Mouse (Mus musculus): Measurements from ENCODE around the gene Arpp21. TPM values are rescaled to one million over a fixed set of nuclear protein-coding genes. Genes with fewer than 3 reads are reported as not detected.

Arpp21 gene
- polyA plus RNA-seq, 1 experiment from 2014 or later: 2.4 TPM

- 73% methylated on average over 6 of the region's 6 CpGs for WGBS
- no peak overlapping the region for H3K4me3 ChIP-seq
- H3K4me2 ChIP-seq: no peak overlapping the region
- ATAC-seq (ENCODE audit: extremely low read depth, insufficient number of reproducible peaks, low FRiP score, low TSS enrichment): no peak
- H3K27ac ChIP-seq (replicated peaks): no peak overlapping the region
- no peak overlapping the region for H3K9ac ChIP-seq
- no peaks in the 10 kb centered on the region for H3K27me3 ChIP-seq (replicated peaks)
- no peaks in the 10 kb centered on the region for H3K9me3 ChIP-seq
- no peaks in the 10 kb centered on the region for H3K4me1 ChIP-seq
- no peaks in the 10 kb centered on the region for H3K36me3 ChIP-seq
Observed at GRCm38 (mm10) chr9:112198296-112198695, 37.4 kb downstream of the Arpp21 start.

- Histone ChIP-seq H3K4me1 (no peaks in the 10 kb centered on the region), H3K27me3 (replicated peaks) (no peaks in the 10 kb centered on the region), H3K4me3 (no peak overlapping the region), H3K4me2 (no peak overlapping the region), H3K36me3 (no peaks in the 10 kb centered on the region), H3K27ac (replicated peaks) (no peak overlapping the region), H3K9me3 (no peaks in the 10 kb centered on the region), H3K9ac (no peak overlapping the region)
- no peak for ATAC-seq (ENCODE audit: extremely low read depth, insufficient number of reproducible peaks, low FRiP score, low TSS enrichment)
Observed at GRCm38 (mm10) chr9:112194049-112194448, 41.7 kb downstream of the Arpp21 start.

GRCm38 (mm10) chr9:112189394-112189793, 46.3 kb downstream of the Arpp21 start:
- ATAC-seq (ENCODE audit: extremely low read depth, insufficient number of reproducible peaks, low FRiP score, low TSS enrichment): no peak
- no peak overlapping the region for H3K4me3 ChIP-seq
- H3K27me3 ChIP-seq (replicated peaks): peaks cover 8% of the 10 kb centered on the region; the same call in 1 of the 2 replicates
- H3K27ac ChIP-seq (replicated peaks): no peak overlapping the region
- no peak overlapping the region for H3K4me2 ChIP-seq
- no peaks in the 10 kb centered on the region for H3K36me3 ChIP-seq
- H3K9ac ChIP-seq: no peak overlapping the region
- 81% methylated on average over 10 of the region's 10 CpGs for WGBS
- no peaks in the 10 kb centered on the region for H3K9me3 ChIP-seq
- H3K4me1 ChIP-seq: peaks cover 15% of the 10 kb centered on the region

GRCm38 (mm10) chr9:112188358-112188893, 47.3 kb downstream of the Arpp21 start:
- peaks cover 8% of the 10 kb centered on the region; the same call in 1 of the 2 replicates for H3K27me3 ChIP-seq (replicated peaks)
- no peak overlapping the region for H3K27ac ChIP-seq (replicated peaks)
- H3K4me3 ChIP-seq: no peak overlapping the region
- 63% methylated on average over 12 of the region's 12 CpGs for WGBS
- peaks cover 15% of the 10 kb centered on the region for H3K4me1 ChIP-seq
- no peak overlapping the region for H3K4me2 ChIP-seq
- H3K36me3 ChIP-seq: no peaks in the 10 kb centered on the region
- no peak overlapping the region for H3K9ac ChIP-seq
- no peaks in the 10 kb centered on the region for H3K9me3 ChIP-seq
- no peak for ATAC-seq (ENCODE audit: extremely low read depth, insufficient number of reproducible peaks, low FRiP score, low TSS enrichment)

- Histone ChIP-seq H3K27ac (replicated peaks) (no peak overlapping the region), H3K4me1 (peaks cover 15% of the 10 kb centered on the region), H3K9ac (no peak overlapping the region), H3K4me2 (peak overlapping the region; percentile 58), H3K36me3 (no peaks in the 10 kb centered on the region), H3K9me3 (no peaks in the 10 kb centered on the region), H3K4me3 (peak overlapping the region; percentile 11; the same call in 1 of the 2 replicates), H3K27me3 (replicated peaks) (peaks cover 8% of the 10 kb centered on the region; the same call in 1 of the 2 replicates)
- ATAC-seq (ENCODE audit: extremely low read depth, insufficient number of reproducible peaks, low FRiP score, low TSS enrichment): no peak
- WGBS: 58% methylated on average over 14 of the region's 14 CpGs
Observed at GRCm38 (mm10) chr9:112187667-112188066, 48.1 kb downstream of the Arpp21 start.

GRCm38 (mm10) chr9:112186336-112187305, 49.1 kb downstream of the Arpp21 start:
- peaks cover 8% of the 10 kb centered on the region; the same call in 1 of the 2 replicates for H3K27me3 ChIP-seq (replicated peaks)
- no peaks in the 10 kb centered on the region for H3K36me3 ChIP-seq
- 22% methylated on average over 14 of the region's 14 CpGs for WGBS
- no peaks in the 10 kb centered on the region for H3K9me3 ChIP-seq
- no peak overlapping the region for H3K27ac ChIP-seq (replicated peaks)
- peak overlapping the region; percentile 6; the same call in 1 of the 2 replicates for H3K4me3 ChIP-seq
- H3K9ac ChIP-seq: peak overlapping the region; percentile 33; the same call in 1 of the 2 replicates
- H3K4me1 ChIP-seq: peaks cover 23% of the 10 kb centered on the region
- peak overlapping the region; percentile 58 for H3K4me2 ChIP-seq
- no peak for ATAC-seq (ENCODE audit: extremely low read depth, insufficient number of reproducible peaks, low FRiP score, low TSS enrichment)

GRCm38 (mm10) chr9:112185746-112186145, 50.0 kb downstream of the Arpp21 start:
- 57% methylated on average over 10 of the region's 10 CpGs for WGBS
- Histone ChIP-seq H3K4me3 (no peak overlapping the region), H3K9ac (no peak overlapping the region), H3K9me3 (no peaks in the 10 kb centered on the region), H3K36me3 (no peaks in the 10 kb centered on the region), H3K27me3 (replicated peaks) (peaks cover 8% of the 10 kb centered on the region; the same call in 1 of the 2 replicates), H3K27ac (replicated peaks) (no peak overlapping the region), H3K4me1 (peaks cover 29% of the 10 kb centered on the region), H3K4me2 (no peak overlapping the region)
- ATAC-seq (ENCODE audit: extremely low read depth, insufficient number of reproducible peaks, low FRiP score, low TSS enrichment): no peak

GRCm38 (mm10) chr9:112182738-112183137, 53.0 kb downstream of the Arpp21 start:
- no peak overlapping the region for H3K4me3 ChIP-seq
- H3K9ac ChIP-seq: no peak overlapping the region
- peaks cover 46% of the 10 kb centered on the region for H3K4me1 ChIP-seq
- no peaks in the 10 kb centered on the region for H3K36me3 ChIP-seq
- 50% methylated on average over 3 of the region's 3 CpGs for WGBS
- H3K27me3 ChIP-seq (replicated peaks): peaks cover 7% of the 10 kb centered on the region; the same call in 1 of the 2 replicates
- H3K4me2 ChIP-seq: no peak overlapping the region
- no peak for ATAC-seq (ENCODE audit: extremely low read depth, insufficient number of reproducible peaks, low FRiP score, low TSS enrichment)
- no peaks in the 10 kb centered on the region for H3K9me3 ChIP-seq
- H3K27ac ChIP-seq (replicated peaks): no peak overlapping the region

- WGBS: 75% methylated on average over 4 of the region's 4 CpGs
- ATAC-seq (ENCODE audit: extremely low read depth, insufficient number of reproducible peaks, low FRiP score, low TSS enrichment): no peak
- Histone ChIP-seq H3K4me2 (no peak overlapping the region), H3K27ac (replicated peaks) (no peak overlapping the region), H3K9me3 (no peaks in the 10 kb centered on the region), H3K4me3 (no peak overlapping the region), H3K9ac (no peak overlapping the region), H3K4me1 (peaks cover 50% of the 10 kb centered on the region), H3K36me3 (no peaks in the 10 kb centered on the region), H3K27me3 (replicated peaks) (no peaks in the 10 kb centered on the region)
Observed at GRCm38 (mm10) chr9:112180006-112180405, 55.7 kb downstream of the Arpp21 start.

- peaks cover 61% of the 10 kb centered on the region for H3K4me1 ChIP-seq
- 7% methylated on average over 5 of the region's 5 CpGs for WGBS
- H3K27ac ChIP-seq (replicated peaks): peak overlapping the region; percentile 63
- no peak overlapping the region; the same call in 1 of the 2 replicates for H3K9ac ChIP-seq
- no peak for ATAC-seq (ENCODE audit: extremely low read depth, insufficient number of reproducible peaks, low FRiP score, low TSS enrichment)
- H3K4me3 ChIP-seq: no peak overlapping the region
- H3K36me3 ChIP-seq: no peaks in the 10 kb centered on the region
- H3K27me3 ChIP-seq (replicated peaks): no peaks in the 10 kb centered on the region
- peak overlapping the region; percentile 44 for H3K4me2 ChIP-seq
- no peaks in the 10 kb centered on the region for H3K9me3 ChIP-seq
Observed at GRCm38 (mm10) chr9:112178438-112178837, 57.3 kb downstream of the Arpp21 start.

- ATAC-seq (ENCODE audit: extremely low read depth, insufficient number of reproducible peaks, low FRiP score, low TSS enrichment): no peak
- 59% methylated on average over 2 of the region's 2 CpGs for WGBS
Observed at GRCm38 (mm10) chr9:112177569-112177968, 58.2 kb downstream of the Arpp21 start.

More at GRCm38 (mm10) chr9:112177569-112177968, 58.2 kb downstream of the Arpp21 start:
- Histone ChIP-seq H3K9ac (no peak overlapping the region), H3K27me3 (replicated peaks) (no peaks in the 10 kb centered on the region), H3K4me3 (no peak overlapping the region), H3K27ac (replicated peaks) (no peak overlapping the region), H3K9me3 (no peaks in the 10 kb centered on the region), H3K36me3 (no peaks in the 10 kb centered on the region), H3K4me1 (peaks cover 61% of the 10 kb centered on the region), H3K4me2 (no peak overlapping the region)

All from heart, embryonic 13.5 days (tissue).